Mouse (Mus musculus) spleen, adult 2 months (tissue): ENCODE measurements around the gene Sugp1. TPM values are rescaled to one million over a fixed set of nuclear protein-coding genes. Genes with fewer than 3 reads are reported as not detected.
"Not testable (repeated sequence)": the region's sequence is repeated elsewhere in the genome, so short reads cannot be mapped to it uniquely, and the experiment has no call there.

Experiments
- DNase-seq, 2 experiments: peaks; one replicate each; pipeline versions ENCODE4 v3.0.0 to v3.0.0-alpha.2; 2012 to 2021; ENCODE audit warnings: low spot score in 2 of 2, low read depth in 1 of 2
- H3K27ac ChIP-seq: fragments of 200-500 bp; 2 replicates; pipeline ENCODE4 v1.5.1; 2012; ENCODE audit warnings: low read length, inconsistent platforms; ENCODE audit not compliant: insufficient read depth
- H3K27me3 ChIP-seq: fragments of 200-500 bp; 2 replicates; pipeline ENCODE4 v1.6.1; 2012; ENCODE audit warnings: mild to moderate bottlenecking, moderate library complexity, low read length, inconsistent platforms; ENCODE audit not compliant: control insufficient read depth, insufficient read depth
- H3K36me3 ChIP-seq: fragments of 200-500 bp; 2 replicates; pipeline ENCODE4 v1.6.1; 2012; ENCODE audit warnings: mild to moderate bottlenecking, low read length, inconsistent platforms; ENCODE audit not compliant: control insufficient read depth, insufficient read depth
- H3K4me1 ChIP-seq: fragments of 200-500 bp; 2 replicates; pipeline ENCODE4 v1.6.1; 2011; ENCODE audit warnings: inconsistent platforms; ENCODE audit not compliant: control insufficient read depth, insufficient read depth, insufficient read length
- H3K4me3 ChIP-seq: fragments of 200-500 bp; 2 replicates; pipeline ENCODE4 v1.5.1; 2011; ENCODE audit warnings: mild to moderate bottlenecking, inconsistent platforms; ENCODE audit not compliant: insufficient read depth, insufficient read length; ENCODE audit errors: extremely low read depth
- CTCF ChIP-seq: fragments of 200-500 bp; IDR thresholded peaks from 2 replicates; pipeline ENCODE4 v1.5.1; 2011; ENCODE audit warnings: mild to moderate bottlenecking, inconsistent platforms; ENCODE audit not compliant: insufficient read depth, insufficient read length, insufficient replicate concordance; ENCODE audit errors: extremely low read depth
- POLR2A ChIP-seq: fragments of 200-500 bp; IDR thresholded peaks from 2 replicates; pipeline ENCODE4 v1.6.1; 2011; ENCODE audit warnings: low read depth, low read length, inconsistent platforms
- WGBS: fragments of 180-500 bp; shearing (Covaris S2); methylation state at CpG from one replicate; pipeline ENCODE4 v1.1.7; 2018; 5-methylcytosine and 5-hydroxymethylcytosine counted together
- polyA plus RNA-seq: library from polyadenylated mRNA; depleted of rRNA; stranded (reverse); fragments of >200 nt; gene quantifications from 2 replicates; pipeline ENCODE4 v1.2.3, GENCODE M21; 2012

The Sugp1 gene
- polyA plus RNA-seq, 1 experiment = 9.4 TPM

GRCm38 (mm10) chr8:70000226-70000625 is 42.4 kb upstream of the Sugp1 start:
- TF ChIP-seq CTCF = no peak
- no peak for TF ChIP-seq POLR2A
- no peak overlapping the region for H3K27ac ChIP-seq
- WGBS = 89% methylated on average over 2 of the region's 2 CpGs

DNA sequence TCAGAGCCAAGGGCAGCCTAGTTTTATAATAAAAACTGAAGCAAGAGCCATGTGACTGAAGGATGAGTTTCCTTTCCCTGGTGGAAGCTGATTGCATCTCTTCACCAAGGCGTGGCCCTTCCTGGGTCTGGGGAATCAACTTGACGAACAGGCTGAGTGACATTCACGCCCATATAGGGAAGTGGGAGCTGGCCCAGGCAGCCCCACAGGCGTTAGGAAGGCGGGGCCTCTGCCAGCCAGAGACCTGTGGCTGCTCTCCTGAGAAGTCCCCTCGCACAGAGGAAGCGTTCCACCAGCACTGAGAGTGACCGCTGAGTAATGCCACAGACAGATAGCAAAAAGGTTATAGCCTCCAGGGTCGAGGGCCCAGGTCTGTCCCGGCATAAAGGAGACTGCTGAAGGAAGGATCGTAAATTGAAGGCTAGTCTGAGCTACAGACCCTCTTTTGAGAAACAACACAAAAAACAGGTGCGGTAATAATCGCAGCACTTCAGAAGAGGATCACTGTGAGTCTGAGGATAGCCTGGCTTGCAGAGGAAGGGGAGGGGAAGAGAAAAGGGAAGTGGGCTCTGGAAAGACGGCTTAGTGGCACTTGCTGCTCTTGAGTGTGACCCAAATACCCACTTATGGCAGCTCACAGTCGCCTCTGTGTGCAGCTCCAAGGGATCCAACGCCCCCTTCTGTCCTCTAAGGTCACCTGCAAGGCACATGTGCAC is 41.3 kb upstream of the Sugp1 start:
- Histone ChIP-seq H3K27ac (peak overlapping the region; percentile 78), H3K4me1 (peaks cover 16% of the 10 kb centered on the region; the same call in 1 of the 2 replicates), H3K4me3 (peak overlapping the region; percentile 43), H3K27me3 (no peaks in the 10 kb centered on the region), H3K36me3 (no peaks in the 10 kb centered on the region)
- WGBS = under 1% methylated on average over 16 of the region's 16 CpGs
- peak; percentile 60; the same call in 1 of the 2 replicates for TF ChIP-seq CTCF
- no peak for TF ChIP-seq POLR2A
- peak; percentile 53 to 60 for DNase-seq

More at GRCm38 (mm10) chr8:70000226-70000625, 42.4 kb upstream of the Sugp1 start:
- no peak for DNase-seq
- no peak overlapping the region for H3K4me3 ChIP-seq
- no peaks in the 10 kb centered on the region for H3K36me3 ChIP-seq
- H3K27me3 ChIP-seq = no peaks in the 10 kb centered on the region
- peaks cover 17% of the 10 kb centered on the region; the same call in 1 of the 2 replicates for H3K4me1 ChIP-seq

GRCm38 (mm10) chr8:70001892-70002191 is 40.8 kb upstream of the Sugp1 start:
- not testable (repeated sequence) for H3K27me3 ChIP-seq, H3K4me3 ChIP-seq, DNase-seq, H3K36me3 ChIP-seq
- 29% methylated on average over 7 of the region's 7 CpGs for WGBS
- Histone ChIP-seq H3K4me1 (peaks cover 16% of the 10 kb centered on the region; the same call in 1 of the 2 replicates), H3K27ac (peak overlapping the region; percentile 78; the same call in 1 of the 2 replicates)

- H3K4me1 ChIP-seq = peaks cover 16% of the 10 kb centered on the region; the same call in 1 of the 2 replicates
- H3K27ac ChIP-seq = peak overlapping the region; percentile 61
- H3K27me3 ChIP-seq = no peaks in the 10 kb centered on the region
- TF ChIP-seq POLR2A (no peak), CTCF (no peak)
- H3K36me3 ChIP-seq = no peaks in the 10 kb centered on the region
- H3K4me3 ChIP-seq = no peak overlapping the region
- WGBS = 20% methylated on average over 4 of the region's 4 CpGs
- DNase-seq = peak in 1 of 2 experiments; percentile 53
Measured at GRCm38 (mm10) chr8:70003204-70003657, 39.4 kb upstream of the Sugp1 start.

DNA sequence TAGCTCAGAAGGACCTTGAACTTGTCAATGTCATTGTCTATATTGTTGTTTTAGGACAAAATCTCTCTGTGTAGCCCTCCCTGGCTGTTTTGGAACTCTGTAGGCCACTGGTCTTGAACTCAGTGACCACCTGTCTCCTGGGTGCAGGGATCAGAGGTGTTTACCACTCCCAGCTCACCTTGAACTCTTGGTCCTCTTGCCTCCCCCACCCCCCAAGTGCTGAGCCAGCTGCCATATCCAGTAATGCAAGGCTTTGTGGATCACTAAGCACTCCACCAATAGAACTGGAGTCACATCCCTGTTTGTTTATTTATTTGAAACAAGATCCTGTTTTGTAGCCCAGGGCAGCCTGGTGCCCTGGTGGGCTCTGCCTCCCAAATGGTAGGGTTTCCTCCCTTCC is 38.3 kb upstream of the Sugp1 start:
- H3K27me3 ChIP-seq = no peaks in the 10 kb centered on the region
- no peak overlapping the region for H3K27ac ChIP-seq
- TF ChIP-seq POLR2A (no peak), CTCF (no peak)
- H3K4me1 ChIP-seq = peaks cover 16% of the 10 kb centered on the region; the same call in 1 of the 2 replicates
- H3K36me3 ChIP-seq = no peaks in the 10 kb centered on the region
- no peak overlapping the region for H3K4me3 ChIP-seq
- DNase-seq = no peak

- no peak for DNase-seq
- Histone ChIP-seq H3K27ac (no peak overlapping the region), H3K36me3 (no peaks in the 10 kb centered on the region), H3K4me3 (no peak overlapping the region), H3K27me3 (no peaks in the 10 kb centered on the region), H3K4me1 (peaks cover 16% of the 10 kb centered on the region; the same call in 1 of the 2 replicates)
- TF ChIP-seq POLR2A (no peak), CTCF (no peak)
- WGBS = 47% methylated on average over 2 of the region's 2 CpGs
Measured at GRCm38 (mm10) chr8:70005178-70005577, 37.4 kb upstream of the Sugp1 start.

GRCm38 (mm10) chr8:70010796-70011195 is 31.8 kb upstream of the Sugp1 start:
- not testable (repeated sequence) for H3K4me1 ChIP-seq, DNase-seq, H3K4me3 ChIP-seq, H3K36me3 ChIP-seq, H3K27me3 ChIP-seq, H3K27ac ChIP-seq
- 91% methylated on average over 14 of the region's 14 CpGs for WGBS
